Mouse (Mus musculus) embryonic facial prominence, embryonic 10.5 days (tissue): ENCODE data around the gene Hmgcs1. TPM values are rescaled to one million over a fixed set of nuclear protein-coding genes. Genes with fewer than 3 reads are reported as not detected.
"Not testable (repeated sequence)": the region's sequence is repeated elsewhere in the genome, so short reads cannot be mapped to it uniquely, and the experiment has no call there.

Experiments used
- DNase-seq: peaks from one replicate; pipeline ENCODE4 v3.0.0-alpha.2; 2017; ENCODE audit warnings: low spot score
- H3K27ac ChIP-seq: fragments of 300-500 bp; sonication (generic); replicated peaks from 2 replicates; pipeline ENCODE4 v1.5.1; 2016; ENCODE audit warnings: mild to moderate bottlenecking
- H3K27me3 ChIP-seq: fragments of 300-500 bp; sonication (generic); replicated peaks from 2 replicates; pipeline ENCODE4 v1.6.1; 2016; ENCODE audit warnings: low read depth, mild to moderate bottlenecking; ENCODE audit not compliant: poor library complexity, severe bottlenecking
- H3K36me3 ChIP-seq: fragments of 300-500 bp; sonication (generic); replicated peaks from 2 replicates; pipeline ENCODE4 v1.6.1; 2016; ENCODE audit warnings: mild to moderate bottlenecking, moderate library complexity
- H3K4me1 ChIP-seq: fragments of 300-500 bp; sonication (generic); 2 replicates; pipeline ENCODE4 v1.6.1; 2016
- H3K4me3 ChIP-seq: fragments of 300-500 bp; sonication (generic); 2 replicates; pipeline ENCODE4 v1.5.1; 2016; ENCODE audit warnings: mild to moderate bottlenecking, moderate library complexity
- H3K9me3 ChIP-seq: fragments of 300-500 bp; sonication (generic); 2 replicates; pipeline ENCODE4 v1.6.1; 2016; ENCODE audit warnings: mild to moderate bottlenecking
- WGBS: fragments of 180-500 bp; shearing (Covaris S2); methylation state at CpG from one replicate; pipeline ENCODE4 v1.1.7; 2016; 5-methylcytosine and 5-hydroxymethylcytosine counted together
- polyA plus RNA-seq: library from polyadenylated mRNA; unstranded; fragments of >200 nt; fragmentation: Nextera tagmentation; extraction: Ambion mirVana; gene quantifications from 2 replicates; pipeline ENCODE4 v1.2.1, GENCODE M21; 2016

Hmgcs1 gene
- polyA plus RNA-seq, result 245 and 273 TPM in 2 replicates

GRCm38 (mm10) chr13:119690039-119690728 lies at the start of gene Hmgcs1:
TSS of gene Hmgcs1 (plus strand) at chr13:119690379.
- H3K9me3 ChIP-seq, result no peaks in the 10 kb centered on the region
- peak within 1 kb of the TSS; percentile 95 for H3K4me3 ChIP-seq
- peak within 1 kb of the TSS; percentile 98 for H3K27ac ChIP-seq
- peaks cover 44% of the 10 kb centered on the region for H3K4me1 ChIP-seq
- H3K36me3 ChIP-seq, result peaks cover 19% of the 10 kb centered on the region
- peak; percentile 100 for DNase-seq
- WGBS, result under 1% methylated on average over 59 of the region's 59 CpGs
- no peaks in the 10 kb centered on the region for H3K27me3 ChIP-seq

GRCm38 (mm10) chr13:119640504-119640903 lies 49.7 kb upstream of the Hmgcs1 start:
- Histone ChIP-seq H3K4me1 (no peaks in the 10 kb centered on the region), H3K9me3 (no peaks in the 10 kb centered on the region), H3K36me3 (no peaks in the 10 kb centered on the region), H3K27ac (no peak overlapping the region), H3K4me3 (no peak overlapping the region), H3K27me3 (no peaks in the 10 kb centered on the region)
- DNase-seq, result no peak
- WGBS, result 43% methylated on average over 4 of the region's 4 CpGs

- Histone ChIP-seq H3K27ac (no peak overlapping the region), H3K9me3 (no peaks in the 10 kb centered on the region), H3K4me1 (no peaks in the 10 kb centered on the region), H3K4me3 (no peak overlapping the region), H3K36me3 (no peaks in the 10 kb centered on the region), H3K27me3 (no peaks in the 10 kb centered on the region)
- 84% methylated on average over 7 of the region's 7 CpGs for WGBS
- no peak for DNase-seq
These were observed 49.0 kb upstream of the Hmgcs1 start for GRCm38 (mm10) chr13:119641145-119641544.

- 68% methylated on average over 5 of the region's 5 CpGs for WGBS
- Histone ChIP-seq H3K9me3 (no peaks in the 10 kb centered on the region), H3K4me1 (no peaks in the 10 kb centered on the region), H3K27ac (no peak overlapping the region), H3K36me3 (no peaks in the 10 kb centered on the region), H3K27me3 (no peaks in the 10 kb centered on the region), H3K4me3 (no peak overlapping the region)
- no peak for DNase-seq
These were observed 45.4 kb upstream of the Hmgcs1 start for GRCm38 (mm10) chr13:119644769-119645168.

- no peaks in the 10 kb centered on the region for H3K36me3 ChIP-seq
- DNase-seq, result no peak
- H3K4me1 ChIP-seq, result no peaks in the 10 kb centered on the region
- no peak overlapping the region for H3K4me3 ChIP-seq
- 88% methylated on average over 1 of the region's 1 CpGs for WGBS
- H3K27me3 ChIP-seq, result no peaks in the 10 kb centered on the region
- no peak overlapping the region for H3K27ac ChIP-seq
- no peaks in the 10 kb centered on the region for H3K9me3 ChIP-seq
These were observed 43.7 kb upstream of the Hmgcs1 start for GRCm38 (mm10) chr13:119646511-119646910.

- no peak for DNase-seq
- H3K4me1 ChIP-seq, result no peaks in the 10 kb centered on the region
- no peaks in the 10 kb centered on the region for H3K9me3 ChIP-seq
- no peaks in the 10 kb centered on the region for H3K36me3 ChIP-seq
- H3K27ac ChIP-seq, result no peak overlapping the region
- no peaks in the 10 kb centered on the region for H3K27me3 ChIP-seq
- H3K4me3 ChIP-seq, result no peak overlapping the region
- WGBS, result 76% methylated on average over 15 of the region's 15 CpGs
These were observed 41.1 kb upstream of the Hmgcs1 start for GRCm38 (mm10) chr13:119648891-119649698.

- H3K27ac ChIP-seq, result no peak overlapping the region
- no peak overlapping the region for H3K4me3 ChIP-seq
- WGBS, result 86% methylated on average over 1 of the region's 1 CpGs
- H3K36me3 ChIP-seq, result no peaks in the 10 kb centered on the region
- no peaks in the 10 kb centered on the region for H3K27me3 ChIP-seq
- no peaks in the 10 kb centered on the region for H3K9me3 ChIP-seq
- H3K4me1 ChIP-seq, result no peaks in the 10 kb centered on the region
- DNase-seq, result no peak
These were observed 40.5 kb upstream of the Hmgcs1 start for GRCm38 (mm10) chr13:119649699-119650046.

GRCm38 (mm10) chr13:119654734-119655133 lies 35.4 kb upstream of the Hmgcs1 start:
- Histone ChIP-seq H3K36me3 (no peaks in the 10 kb centered on the region), H3K4me3 (no peak overlapping the region)
- 90% methylated on average over 2 of the region's 2 CpGs for WGBS

GRCm38 (mm10) chr13:119656246-119656645 lies 33.9 kb upstream of the Hmgcs1 start:
- Histone ChIP-seq H3K27ac (no peak overlapping the region), H3K27me3 (no peaks in the 10 kb centered on the region), H3K9me3 (no peaks in the 10 kb centered on the region), H3K36me3 (no peaks in the 10 kb centered on the region), H3K4me3 (no peak overlapping the region), H3K4me1 (no peaks in the 10 kb centered on the region)
- DNase-seq, result no peak
- 81% methylated on average over 2 of the region's 2 CpGs for WGBS

More at GRCm38 (mm10) chr13:119654734-119655133, 35.4 kb upstream of the Hmgcs1 start:
- no peaks in the 10 kb centered on the region for H3K27me3 ChIP-seq
- H3K27ac ChIP-seq, result no peak overlapping the region
- no peaks in the 10 kb centered on the region for H3K9me3 ChIP-seq
- H3K4me1 ChIP-seq, result no peaks in the 10 kb centered on the region
- DNase-seq, result no peak

GRCm38 (mm10) chr13:119656846-119657416 lies 33.2 kb upstream of the Hmgcs1 start:
- no peak overlapping the region for H3K4me3 ChIP-seq
- no peaks in the 10 kb centered on the region for H3K27me3 ChIP-seq
- H3K4me1 ChIP-seq, result no peaks in the 10 kb centered on the region
- no peaks in the 10 kb centered on the region for H3K9me3 ChIP-seq
- H3K27ac ChIP-seq, result no peak overlapping the region
- WGBS, result 79% methylated on average over 6 of the region's 6 CpGs
- H3K36me3 ChIP-seq, result no peaks in the 10 kb centered on the region
- no peak for DNase-seq

GRCm38 (mm10) chr13:119661420-119661819 lies 28.8 kb upstream of the Hmgcs1 start:
- not testable (repeated sequence) for H3K4me1 ChIP-seq, H3K9me3 ChIP-seq, H3K36me3 ChIP-seq, H3K27me3 ChIP-seq, DNase-seq, H3K4me3 ChIP-seq, H3K27ac ChIP-seq
- 71% methylated on average over 7 of the region's 9 CpGs for WGBS

GRCm38 (mm10) chr13:119678794-119679193 lies 11.4 kb upstream of the Hmgcs1 start:
- H3K9me3 ChIP-seq, result no peaks in the 10 kb centered on the region
- no peak for DNase-seq
- no peak overlapping the region for H3K27ac ChIP-seq
- H3K4me3 ChIP-seq, result no peak overlapping the region
- 86% methylated on average over 8 of the region's 8 CpGs for WGBS
- H3K27me3 ChIP-seq, result no peaks in the 10 kb centered on the region
- no peaks in the 10 kb centered on the region for H3K4me1 ChIP-seq
- H3K36me3 ChIP-seq, result no peaks in the 10 kb centered on the region

GRCm38 (mm10) chr13:119679721-119680120 lies 10.5 kb upstream of the Hmgcs1 start:
- no peak overlapping the region for H3K4me3 ChIP-seq

More at GRCm38 (mm10) chr13:119679721-119680120, 10.5 kb upstream of the Hmgcs1 start:
- Histone ChIP-seq H3K27ac (no peak overlapping the region), H3K36me3 (no peaks in the 10 kb centered on the region), H3K9me3 (no peaks in the 10 kb centered on the region), H3K27me3 (no peaks in the 10 kb centered on the region), H3K4me1 (peaks cover 6% of the 10 kb centered on the region; the same call in 1 of the 2 replicates)
- WGBS, result 79% methylated on average over 2 of the region's 2 CpGs
- no peak for DNase-seq
